Mouse (Mus musculus) E14TG2a.4 (cell line): ENCODE results near the gene Ncbp3.

Source experiments
- CTCF ChIP-seq: conservative IDR thresholded peaks from 2 replicates; pipeline ENCODE4 v1.5.1; 2014; ENCODE audit warnings: low read length
- NANOG ChIP-seq: IDR thresholded peaks from 2 replicates; pipeline ENCODE4 v1.6.1; 2014; ENCODE audit warnings: borderline replicate concordance, low read length, mixed read lengths
- POU5F1 ChIP-seq: IDR thresholded peaks from 2 replicates; pipeline ENCODE4 v1.6.1; 2014; ENCODE audit warnings: low read length, borderline replicate concordance

DNA sequence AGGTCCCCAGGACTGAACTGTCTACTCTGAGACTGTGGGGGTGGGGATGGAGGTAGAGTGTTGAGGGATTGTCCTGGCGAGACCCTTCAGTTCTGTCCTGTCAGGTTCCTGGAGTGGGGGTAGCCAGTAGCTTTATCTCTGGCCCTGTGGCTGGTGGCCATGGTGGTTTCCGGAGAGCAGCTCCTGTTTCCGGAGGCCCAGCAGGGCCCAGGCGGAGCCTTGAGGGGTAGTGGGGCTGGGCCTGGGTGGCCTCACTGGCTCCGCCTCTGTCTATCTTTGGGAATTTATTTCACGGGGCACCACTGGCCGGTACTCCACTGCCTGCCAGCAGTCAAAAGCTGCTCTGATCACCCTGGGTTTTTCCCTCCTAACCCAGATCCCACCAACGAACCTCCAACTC lies 48.8 kb upstream of the Ncbp3 start, which contains the start of gene P2rx1:
- TF ChIP-seq CTCF = no peak
- no peak for TF ChIP-seq POU5F1
- TF ChIP-seq NANOG = no peak
